Mouse (Mus musculus) lung, postnatal 0 days (tissue): Measurements from ENCODE around the gene Gm20388. TPM values are rescaled to one million over a fixed set of nuclear protein-coding genes. Genes with fewer than 3 reads are reported as not detected.

Experiments used
- ATAC-seq: fragments of 200-750 bp; cut with Nextera tagmentation; 2 replicates; pipeline ENCODE4 v1.8.0; 2017; ENCODE audit warnings: moderate library complexity
- DNase-seq: peaks from one replicate; pipeline ENCODE4 v3.0.0-alpha.2; 2016; ENCODE audit warnings: low spot score
- H3K27ac ChIP-seq: fragments of 300-500 bp; sonication (generic); 2 replicates; pipeline ENCODE4 v1.5.1; 2014; ENCODE audit warnings: antibody characterized with exemption, mild to moderate bottlenecking, low read length, mixed read lengths
- H3K27me3 ChIP-seq: fragments of 300-500 bp; sonication (generic); replicated peaks from 2 replicates; pipeline ENCODE4 v1.6.1; 2014; ENCODE audit warnings: low read length, mixed read lengths; ENCODE audit not compliant: insufficient read depth
- H3K36me3 ChIP-seq: fragments of 300-500 bp; sonication (generic); 2 replicates; pipeline ENCODE4 v1.6.1; 2014; ENCODE audit warnings: low read length, mixed read lengths; ENCODE audit not compliant: insufficient read depth
- H3K4me1 ChIP-seq: fragments of 300-500 bp; sonication (generic); 2 replicates; pipeline ENCODE4 v1.6.1; 2014; ENCODE audit warnings: antibody characterized with exemption, low read depth, low read length, mixed read lengths; ENCODE audit not compliant: insufficient read depth
- H3K4me2 ChIP-seq: fragments of 300-500 bp; sonication (generic); replicated peaks from 2 replicates; pipeline ENCODE4 v1.6.1; 2014; ENCODE audit warnings: low read depth, mild to moderate bottlenecking, low read length, moderate library complexity, mixed read lengths
- H3K4me3 ChIP-seq: fragments of 300-500 bp; sonication (generic); 2 replicates; pipeline ENCODE4 v1.5.1; 2014; ENCODE audit warnings: low read depth, low read length
- H3K9ac ChIP-seq: fragments of 300-500 bp; sonication (generic); replicated peaks from 2 replicates; pipeline ENCODE4 v1.6.1; 2014; ENCODE audit warnings: low read depth, mild to moderate bottlenecking
- H3K9me3 ChIP-seq: fragments of 300-500 bp; sonication (generic); 2 replicates; pipeline ENCODE4 v1.6.1; 2016; ENCODE audit warnings: low read length, mixed read lengths
- CTCF ChIP-seq: IDR thresholded peaks from 2 replicates; pipeline ENCODE4 v1.5.1; 2016; ENCODE audit warnings: antibody characterized with exemption, mild to moderate bottlenecking
- EP300 ChIP-seq: IDR thresholded peaks from 2 replicates; pipeline ENCODE4 v1.6.1; 2016; ENCODE audit warnings: antibody characterized with exemption, mild to moderate bottlenecking, control low read depth
- WGBS: fragments of 180-500 bp; shearing (Covaris S2); extraction: QIAGEN DNeasy Blood & Tissue Kit; methylation state at CpG from one replicate; pipeline ENCODE4 v1.1.7; 2014; 5-methylcytosine and 5-hydroxymethylcytosine counted together
- polyA plus RNA-seq: library from polyadenylated mRNA; unstranded; fragments of >200 nt; fragmentation: Nextera tagmentation; extraction: Ambion mirVana; gene quantifications from 2 replicates; pipeline ENCODE4 v1.2.1, GENCODE M21; 2015

Gm20388 gene
- polyA plus RNA-seq, 1 experiment from 2014 or later: not detected

GRCm38 (mm10) chr8:124275377-124276071, 4364.9 kb downstream of the Gm20388 start:
- DNase-seq (no peak), ATAC-seq (no peak)
- Histone ChIP-seq H3K9me3 (no peaks in the 10 kb centered on the region), H3K4me1 (peaks cover 5% of the 10 kb centered on the region), H3K27me3 (no peaks in the 10 kb centered on the region), H3K4me2 (no peak overlapping the region), H3K9ac (no peak overlapping the region), H3K27ac (no peak overlapping the region), H3K36me3 (no peaks in the 10 kb centered on the region), H3K4me3 (no peak overlapping the region)
- TF ChIP-seq EP300 (no peak), CTCF (no peak)
- WGBS: 90% methylated on average over 10 of the region's 10 CpGs

DNA sequence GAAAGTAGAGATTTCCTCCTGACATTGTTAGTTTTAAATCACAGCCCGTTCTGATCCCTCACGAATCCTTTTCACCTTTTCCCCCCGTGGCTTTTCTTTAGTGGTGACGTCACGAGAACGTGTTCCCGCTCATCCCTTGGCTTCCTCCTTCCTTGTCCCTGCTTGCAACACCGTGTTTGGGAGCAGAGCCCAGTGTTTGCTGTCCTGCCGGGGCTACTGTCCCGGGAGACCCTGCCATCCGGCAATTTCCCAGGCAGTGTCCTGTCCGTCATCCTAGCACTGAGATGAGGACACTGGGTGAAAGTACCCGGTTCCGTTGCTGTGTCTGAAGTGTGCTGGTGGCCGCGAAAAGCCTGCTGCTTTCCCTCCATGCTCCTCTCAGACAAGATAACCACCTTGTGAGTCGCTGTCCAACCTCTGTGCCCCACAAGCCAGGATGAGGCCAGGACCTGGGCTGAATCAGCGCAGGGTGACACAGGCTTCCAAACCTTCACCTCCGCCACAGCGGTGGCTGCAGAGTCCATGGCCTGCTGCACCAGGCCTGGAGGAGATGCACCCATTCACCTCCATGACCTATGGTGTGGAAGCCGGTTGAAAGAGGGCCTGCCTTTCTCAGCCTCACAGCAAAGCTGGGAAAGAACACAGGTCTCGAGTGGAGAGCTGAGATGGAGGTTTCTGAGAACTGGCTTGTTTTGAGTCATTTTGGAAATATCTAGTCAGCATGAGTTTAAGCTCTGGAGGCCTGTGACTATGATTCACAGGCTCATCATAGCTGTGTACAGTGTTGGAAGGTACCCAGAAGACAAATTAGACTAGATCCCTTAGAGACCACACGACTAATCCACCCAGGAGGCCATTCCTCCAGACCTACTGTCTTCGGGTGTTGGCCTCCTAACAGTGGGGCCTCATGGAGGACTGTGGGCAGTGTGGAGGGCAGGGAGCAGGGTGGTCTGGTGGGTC, 4367.6 kb downstream of the Gm20388 start:
- DNase-seq: no peak

GRCm38 (mm10) chr8:124278956-124279689, 4368.5 kb downstream of the Gm20388 start:
- no peak overlapping the region for H3K4me2 ChIP-seq
- TF ChIP-seq EP300 (no peak), CTCF (no peak)
- H3K27me3 ChIP-seq: no peaks in the 10 kb centered on the region
- WGBS: 57% methylated on average over 7 of the region's 7 CpGs
- no peak overlapping the region for H3K4me3 ChIP-seq
- no peak overlapping the region for H3K9ac ChIP-seq
- no peak overlapping the region for H3K27ac ChIP-seq
- ATAC-seq (no peak), DNase-seq (no peak)
- H3K9me3 ChIP-seq: no peaks in the 10 kb centered on the region
- no peaks in the 10 kb centered on the region for H3K36me3 ChIP-seq
- no peaks in the 10 kb centered on the region; the same call in none of the 2 replicates for H3K4me1 ChIP-seq

More for the DNA sequence above, 4367.6 kb downstream of the Gm20388 start:
- no peaks in the 10 kb centered on the region; the same call in none of the 2 replicates for H3K4me1 ChIP-seq
- 61% methylated on average over 24 of the region's 24 CpGs for WGBS
- H3K27me3 ChIP-seq: no peaks in the 10 kb centered on the region
- ATAC-seq: peak; percentile 19; the same call in 1 of the 2 replicates
- H3K27ac ChIP-seq: no peak overlapping the region
- no peak for TF ChIP-seq CTCF
- TF ChIP-seq EP300: no peak
- no peak overlapping the region for H3K4me3 ChIP-seq
- no peaks in the 10 kb centered on the region for H3K36me3 ChIP-seq
- H3K9me3 ChIP-seq: no peaks in the 10 kb centered on the region
- H3K4me2 ChIP-seq: no peak overlapping the region
- no peak overlapping the region for H3K9ac ChIP-seq

DNA sequence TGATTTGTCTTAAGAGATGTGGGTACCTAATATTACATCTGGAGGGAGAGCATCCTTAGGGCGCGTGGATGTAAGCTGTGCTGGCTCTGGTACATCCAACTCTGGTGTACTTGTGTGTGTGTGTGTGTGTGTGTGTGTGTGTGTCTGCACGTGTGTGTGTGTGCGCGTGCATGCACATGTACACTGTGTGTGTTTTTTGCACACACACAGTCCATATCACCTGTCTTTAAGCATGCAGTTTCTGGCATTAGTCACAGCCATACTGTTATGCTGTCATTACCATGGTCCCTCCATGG, 4369.0 kb downstream of the Gm20388 start:
- DNase-seq (no peak), ATAC-seq (no peak)
- H3K27me3 ChIP-seq: no peaks in the 10 kb centered on the region
- H3K4me2 ChIP-seq: no peak overlapping the region
- H3K27ac ChIP-seq: no peak overlapping the region
- no peaks in the 10 kb centered on the region for H3K9me3 ChIP-seq
- no peak overlapping the region for H3K4me3 ChIP-seq
- TF ChIP-seq CTCF (no peak), EP300 (no peak)
- no peaks in the 10 kb centered on the region; the same call in none of the 2 replicates for H3K4me1 ChIP-seq
- no peak overlapping the region for H3K9ac ChIP-seq
- H3K36me3 ChIP-seq: no peaks in the 10 kb centered on the region
- WGBS: 93% methylated on average over 5 of the region's 5 CpGs

DNA sequence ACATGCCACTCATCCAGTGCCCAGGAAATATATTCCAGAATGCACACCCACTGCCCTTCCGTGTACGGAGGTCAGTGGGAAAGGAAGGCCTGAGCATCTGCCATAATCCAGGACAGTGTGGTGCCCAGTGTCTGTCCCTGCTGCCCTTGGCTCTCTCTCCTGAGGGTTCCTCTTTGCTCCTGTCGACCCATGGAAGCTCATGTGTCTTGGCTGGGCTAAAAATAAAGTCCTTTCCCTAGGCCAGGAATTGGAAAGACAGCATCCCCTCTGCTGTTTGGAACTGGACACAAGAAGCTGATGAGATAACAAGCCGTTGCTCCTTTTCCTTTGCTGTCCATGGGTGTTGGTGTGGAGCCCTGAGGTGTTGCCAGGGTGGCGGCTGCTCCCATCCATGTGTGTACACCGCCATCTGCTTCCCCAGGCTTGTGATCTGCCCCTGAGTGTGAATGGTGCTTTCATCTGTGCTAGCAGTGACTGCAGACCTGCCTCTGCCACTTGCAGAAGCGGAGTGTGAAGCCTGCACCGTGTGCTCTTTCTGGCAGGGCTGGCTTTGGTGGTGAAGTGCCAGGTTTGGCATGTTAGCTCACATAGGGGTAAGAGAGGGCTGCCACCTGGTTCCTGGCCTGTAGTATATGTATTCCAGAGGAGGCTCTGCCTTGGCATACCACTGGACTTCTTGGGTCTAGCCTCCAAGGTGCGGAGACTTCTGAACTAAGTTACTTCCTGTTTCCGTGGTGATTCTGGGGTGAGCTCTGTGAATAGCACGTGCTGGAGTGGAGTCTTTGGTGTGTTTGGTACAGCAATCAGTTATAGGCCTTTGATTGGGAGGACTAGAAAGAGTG, 4371.3 kb downstream of the Gm20388 start:
- Histone ChIP-seq H3K4me2 (no peak overlapping the region), H3K9me3 (no peaks in the 10 kb centered on the region), H3K4me3 (no peak overlapping the region), H3K9ac (no peak overlapping the region), H3K36me3 (no peaks in the 10 kb centered on the region), H3K27ac (no peak overlapping the region), H3K27me3 (no peaks in the 10 kb centered on the region), H3K4me1 (no peaks in the 10 kb centered on the region; the same call in none of the 2 replicates)
- DNase-seq (no peak), ATAC-seq (no peak)
- TF ChIP-seq EP300 (no peak), CTCF (no peak)
- WGBS: 56% methylated on average over 11 of the region's 11 CpGs
